Mouse (Mus musculus): ENCODE results near the gene Cdiptos. TPM values are rescaled to one million over a fixed set of nuclear protein-coding genes. Genes with fewer than 3 reads are reported as not detected.

Gene Cdiptos
- 1.2 and 1.6 TPM in 2 replicates for polyA plus RNA-seq (2015; fragmentation: Nextera tagmentation; extraction: Ambion mirVana)

DNA sequence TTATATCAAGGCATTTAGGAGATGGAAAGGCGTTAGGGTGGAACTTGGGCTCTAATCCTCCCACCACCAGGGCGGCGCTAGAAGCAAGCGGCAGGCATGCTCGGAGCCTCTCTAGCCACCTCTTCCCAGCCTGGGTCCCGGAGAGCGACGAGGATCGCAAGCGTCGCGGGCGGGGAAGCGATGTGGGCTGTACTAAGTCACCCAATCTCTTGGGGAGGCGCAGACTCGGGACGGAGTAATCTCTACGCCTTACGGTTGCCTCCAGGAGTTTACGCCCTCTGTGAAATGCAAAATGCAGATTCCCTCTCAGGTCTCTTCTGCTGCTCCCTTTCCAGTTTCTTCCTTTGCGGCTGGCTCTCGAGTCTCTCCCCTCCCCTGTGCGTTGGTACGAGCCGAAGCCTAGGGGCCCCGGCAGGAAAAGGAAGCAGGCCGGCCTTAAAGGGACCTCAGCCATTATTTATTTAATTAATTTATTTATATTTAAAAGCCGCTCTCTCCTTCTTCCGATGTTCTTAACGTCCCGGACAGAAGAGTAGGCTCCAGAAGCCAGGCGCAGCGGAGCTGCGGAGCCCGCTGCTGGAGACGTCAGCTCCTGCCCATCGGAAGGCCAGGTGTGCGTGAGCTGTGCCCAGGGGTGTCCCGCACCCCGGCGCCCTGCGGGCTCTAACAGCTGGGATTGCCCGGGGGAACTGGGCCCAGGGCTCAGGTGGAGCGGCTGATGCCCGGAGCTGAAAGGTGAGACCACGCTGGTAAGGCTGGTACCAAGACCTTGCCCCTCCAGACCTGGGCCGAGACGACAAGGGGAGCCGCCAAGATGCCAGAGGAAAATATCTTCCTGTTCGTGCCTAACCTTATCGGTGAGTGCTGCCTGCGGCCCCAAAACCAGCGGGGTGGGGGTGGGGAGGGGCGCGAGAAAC, at the start of gene Cdiptos:
Gene Cdiptos (minus strand): TSS at position 149 of the 917 bp plus-strand sequence.
- Histone ChIP-seq H3K4me1 (ENCODE audit: control insufficient read depth, insufficient read depth, low read length) (peaks cover 11% of the 10 kb centered on the region), H3K27ac (ENCODE audit: low read length) (peak within 1 kb of the TSS; percentile 97), H3K27me3 (ENCODE audit: control insufficient read depth, insufficient read depth, low read length) (no peaks in the 10 kb centered on the region), H3K4me3 (ENCODE audit: low read length) (peak within 1 kb of the TSS; percentile 100), H3K4me2 (ENCODE audit: low read depth, low read length) (peak within 1 kb of the TSS; percentile 89), H3K9me3 (replicated peaks; ENCODE audit: control insufficient read depth, low read length) (no peaks in the 10 kb centered on the region), H3K36me3 (ENCODE audit: control insufficient read depth, insufficient read depth) (peaks cover 27% of the 10 kb centered on the region), H3K9ac (ENCODE audit: low read length) (peak within 1 kb of the TSS; percentile 100)
- peak; percentile 94 for ATAC-seq (replicated peaks; ENCODE audit: extremely low read depth, insufficient read depth, low FRiP score)
- under 1% methylated on average over 55 of the region's 55 CpGs for WGBS

DNA sequence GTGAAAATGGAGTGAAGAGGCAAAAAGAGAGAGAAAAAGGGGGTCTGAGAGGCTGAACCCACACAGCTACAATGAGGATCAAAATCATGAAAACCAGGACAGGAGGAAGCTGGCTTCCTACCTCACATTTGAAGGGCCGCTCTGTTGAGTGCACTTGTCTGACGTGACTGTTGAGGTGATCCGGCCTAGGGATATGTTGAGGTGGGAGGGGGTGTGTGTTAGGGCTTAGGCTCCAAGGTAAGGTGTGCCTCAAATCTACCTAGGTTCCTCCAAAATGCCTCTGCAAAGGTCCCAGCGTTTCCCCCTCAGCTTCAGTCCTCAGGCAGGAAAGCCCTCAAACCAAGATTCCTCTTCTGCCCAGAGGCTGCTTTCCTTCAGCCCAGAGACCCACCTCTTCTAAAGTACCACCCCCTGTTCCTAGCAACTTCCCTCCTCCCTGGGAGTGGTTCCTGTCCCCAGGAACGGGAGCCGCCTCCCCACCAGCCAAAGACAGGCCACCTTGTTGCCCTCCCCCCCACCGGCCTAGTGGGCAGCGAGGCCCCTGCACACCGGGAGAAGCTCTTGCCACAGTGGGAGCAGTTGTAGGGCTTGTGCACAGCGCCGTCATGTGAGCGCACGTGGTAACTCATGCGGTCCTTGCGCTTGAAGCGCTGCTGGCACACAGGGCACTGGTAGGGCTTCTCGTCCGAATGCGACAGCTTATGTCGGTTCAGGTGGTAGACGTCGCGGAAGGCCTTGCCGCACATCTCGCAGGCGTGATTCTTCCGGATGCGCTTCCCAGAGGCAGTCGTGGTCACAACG, 49.1 kb upstream of the Cdiptos start:
- H3K27ac ChIP-seq (ENCODE audit: low read length), result peak overlapping the region; percentile 100
- no peaks in the 10 kb centered on the region for H3K9me3 ChIP-seq (replicated peaks; ENCODE audit: control insufficient read depth, low read length)
- peaks cover 51% of the 10 kb centered on the region for H3K4me1 ChIP-seq (ENCODE audit: control insufficient read depth, insufficient read depth, low read length)
- no peaks in the 10 kb centered on the region for H3K27me3 ChIP-seq (ENCODE audit: control insufficient read depth, insufficient read depth, low read length)
- WGBS, result under 1% methylated on average over 30 of the region's 30 CpGs
- H3K36me3 ChIP-seq (ENCODE audit: control insufficient read depth, insufficient read depth), result peaks cover 26% of the 10 kb centered on the region
- peak overlapping the region; percentile 94 for H3K4me3 ChIP-seq (ENCODE audit: low read length)
- peak overlapping the region; percentile 99 for H3K9ac ChIP-seq (ENCODE audit: low read length)
- H3K4me2 ChIP-seq (ENCODE audit: low read depth, low read length), result peak overlapping the region; percentile 92
- peak; percentile 18 for ATAC-seq (replicated peaks; ENCODE audit: extremely low read depth, insufficient read depth, low FRiP score)

DNA sequence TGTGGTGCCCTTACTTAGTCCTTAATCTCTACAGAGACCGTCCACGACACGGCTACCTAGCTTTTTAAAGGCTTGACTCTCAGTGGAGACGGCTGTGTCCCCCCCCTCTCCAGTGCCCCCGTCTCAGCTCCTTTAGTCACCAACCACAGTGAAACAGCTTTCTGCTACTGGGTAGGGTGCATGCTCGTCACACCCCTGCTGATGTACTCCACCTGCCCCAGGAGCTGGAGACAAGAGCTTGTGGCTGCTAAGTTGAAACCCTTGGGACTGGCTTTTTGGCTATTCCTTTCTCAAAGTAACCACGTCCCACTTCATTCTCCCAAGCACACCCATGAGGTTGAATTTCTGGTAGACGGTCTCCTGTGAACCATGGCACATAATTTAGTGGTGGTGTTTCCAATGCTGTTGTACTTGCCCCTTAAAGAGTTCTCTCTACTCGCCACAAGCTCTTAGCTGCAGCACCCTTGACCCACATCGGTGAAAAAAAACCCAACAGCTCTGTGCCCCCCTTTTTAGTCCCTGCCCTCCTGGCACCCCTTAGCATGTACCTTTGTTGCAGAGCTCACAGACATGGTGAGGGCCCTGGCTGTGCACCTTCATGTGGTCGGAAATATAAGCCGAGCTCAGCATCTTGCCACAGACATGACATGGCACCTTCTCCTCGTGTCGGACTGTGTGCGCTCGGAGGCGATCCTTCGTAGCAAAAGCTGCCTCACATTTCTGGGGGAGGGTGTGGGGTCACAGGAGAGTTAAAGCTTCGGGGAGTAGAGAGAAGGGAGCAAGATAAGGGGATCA, 48.2 kb upstream of the Cdiptos start:
- Histone ChIP-seq H3K9ac (ENCODE audit: low read length) (peak overlapping the region; percentile 99), H3K27me3 (ENCODE audit: control insufficient read depth, insufficient read depth, low read length) (no peaks in the 10 kb centered on the region), H3K4me1 (ENCODE audit: control insufficient read depth, insufficient read depth, low read length) (peaks cover 51% of the 10 kb centered on the region), H3K27ac (ENCODE audit: low read length) (peak overlapping the region; percentile 100), H3K36me3 (ENCODE audit: control insufficient read depth, insufficient read depth) (peaks cover 22% of the 10 kb centered on the region), H3K4me2 (ENCODE audit: low read depth, low read length) (peak overlapping the region; percentile 92), H3K4me3 (ENCODE audit: low read length) (peak overlapping the region; percentile 94), H3K9me3 (replicated peaks; ENCODE audit: control insufficient read depth, low read length) (no peaks in the 10 kb centered on the region)
- WGBS, result 20% methylated on average over 19 of the region's 19 CpGs
- no peak for ATAC-seq (replicated peaks; ENCODE audit: extremely low read depth, insufficient read depth, low FRiP score)

DNA sequence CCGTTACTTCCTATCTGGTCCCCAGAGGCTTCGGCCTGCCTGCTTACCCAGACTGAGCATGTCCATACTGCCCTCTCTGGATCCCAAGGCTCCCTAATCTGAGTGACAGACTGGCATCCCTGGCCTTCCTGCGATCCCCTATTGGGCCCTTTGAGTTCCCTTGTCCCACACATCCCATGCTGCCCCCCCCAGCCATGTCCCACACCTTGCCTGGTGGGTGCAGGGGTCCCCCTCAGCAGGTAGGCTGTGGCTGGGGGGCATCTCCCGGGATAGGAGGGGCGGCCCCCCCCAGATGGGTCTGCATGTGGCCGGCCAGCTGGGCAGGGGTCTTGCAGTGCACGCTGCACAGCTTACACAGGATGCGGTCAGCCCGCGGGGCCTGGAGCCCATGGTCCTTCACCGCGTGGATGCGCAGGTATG, 47.4 kb upstream of the Cdiptos start:
- 77% methylated on average over 13 of the region's 13 CpGs for WGBS
- ATAC-seq (replicated peaks; ENCODE audit: extremely low read depth, insufficient read depth, low FRiP score), result no peak
- H3K4me3 ChIP-seq (ENCODE audit: low read length), result peak overlapping the region; percentile 94
- no peaks in the 10 kb centered on the region for H3K27me3 ChIP-seq (ENCODE audit: control insufficient read depth, insufficient read depth, low read length)
- peak overlapping the region; percentile 99 for H3K9ac ChIP-seq (ENCODE audit: low read length)
- H3K4me1 ChIP-seq (ENCODE audit: control insufficient read depth, insufficient read depth, low read length), result peaks cover 51% of the 10 kb centered on the region
- H3K9me3 ChIP-seq (replicated peaks; ENCODE audit: control insufficient read depth, low read length), result no peaks in the 10 kb centered on the region
- peaks cover 21% of the 10 kb centered on the region for H3K36me3 ChIP-seq (ENCODE audit: control insufficient read depth, insufficient read depth)
- H3K27ac ChIP-seq (ENCODE audit: low read length), result no peak overlapping the region
- peak overlapping the region; percentile 92 for H3K4me2 ChIP-seq (ENCODE audit: low read depth, low read length)

DNA sequence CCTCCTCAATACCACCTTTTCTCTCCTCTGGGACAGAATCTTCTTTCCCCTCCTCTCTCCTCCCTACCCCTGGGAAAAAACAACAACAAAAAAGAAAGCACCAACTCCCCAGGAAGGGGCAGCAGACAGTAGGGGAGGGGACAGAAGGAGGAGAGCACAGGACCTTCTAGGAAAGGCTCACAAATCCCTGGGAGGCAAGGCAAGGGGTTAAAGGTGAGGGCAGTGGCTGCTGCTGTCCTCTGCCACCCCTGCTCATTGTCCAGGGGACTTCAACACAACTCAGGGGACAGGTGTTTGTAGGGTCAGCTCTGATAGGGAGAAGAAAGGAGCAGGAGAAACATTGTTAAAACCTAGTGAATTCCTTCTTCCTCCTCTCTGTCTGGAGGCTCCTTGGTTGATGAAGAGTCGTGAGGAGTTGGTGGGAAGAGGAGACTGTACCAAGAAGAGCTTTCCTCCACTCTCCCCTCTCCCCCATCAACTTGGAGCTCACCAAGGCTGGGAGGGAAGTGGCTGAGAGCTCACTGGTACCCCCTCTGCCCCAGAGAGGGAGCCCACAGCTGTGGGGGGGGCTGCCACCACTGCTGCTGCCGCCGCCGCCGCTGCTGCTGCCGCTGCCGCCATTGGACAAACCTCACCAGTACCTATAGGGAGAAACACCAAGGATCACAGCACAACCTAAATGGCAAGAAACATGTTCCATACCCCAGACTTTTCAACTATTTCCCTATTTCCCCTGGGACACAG, 46.8 kb upstream of the Cdiptos start:
- Histone ChIP-seq H3K4me2 (ENCODE audit: low read depth, low read length) (peak overlapping the region; percentile 92), H3K4me3 (ENCODE audit: low read length) (no peak overlapping the region; the same call in 1 of the 2 replicates), H3K9me3 (replicated peaks; ENCODE audit: control insufficient read depth, low read length) (no peaks in the 10 kb centered on the region), H3K9ac (ENCODE audit: low read length) (peak overlapping the region; percentile 1; the same call in 1 of the 2 replicates), H3K27ac (ENCODE audit: low read length) (no peak overlapping the region), H3K27me3 (ENCODE audit: control insufficient read depth, insufficient read depth, low read length) (no peaks in the 10 kb centered on the region), H3K4me1 (ENCODE audit: control insufficient read depth, insufficient read depth, low read length) (peaks cover 48% of the 10 kb centered on the region), H3K36me3 (ENCODE audit: control insufficient read depth, insufficient read depth) (peaks cover 21% of the 10 kb centered on the region)
- WGBS, result 79% methylated on average over 7 of the region's 7 CpGs
- no peak for ATAC-seq (replicated peaks; ENCODE audit: extremely low read depth, insufficient read depth, low FRiP score)

DNA sequence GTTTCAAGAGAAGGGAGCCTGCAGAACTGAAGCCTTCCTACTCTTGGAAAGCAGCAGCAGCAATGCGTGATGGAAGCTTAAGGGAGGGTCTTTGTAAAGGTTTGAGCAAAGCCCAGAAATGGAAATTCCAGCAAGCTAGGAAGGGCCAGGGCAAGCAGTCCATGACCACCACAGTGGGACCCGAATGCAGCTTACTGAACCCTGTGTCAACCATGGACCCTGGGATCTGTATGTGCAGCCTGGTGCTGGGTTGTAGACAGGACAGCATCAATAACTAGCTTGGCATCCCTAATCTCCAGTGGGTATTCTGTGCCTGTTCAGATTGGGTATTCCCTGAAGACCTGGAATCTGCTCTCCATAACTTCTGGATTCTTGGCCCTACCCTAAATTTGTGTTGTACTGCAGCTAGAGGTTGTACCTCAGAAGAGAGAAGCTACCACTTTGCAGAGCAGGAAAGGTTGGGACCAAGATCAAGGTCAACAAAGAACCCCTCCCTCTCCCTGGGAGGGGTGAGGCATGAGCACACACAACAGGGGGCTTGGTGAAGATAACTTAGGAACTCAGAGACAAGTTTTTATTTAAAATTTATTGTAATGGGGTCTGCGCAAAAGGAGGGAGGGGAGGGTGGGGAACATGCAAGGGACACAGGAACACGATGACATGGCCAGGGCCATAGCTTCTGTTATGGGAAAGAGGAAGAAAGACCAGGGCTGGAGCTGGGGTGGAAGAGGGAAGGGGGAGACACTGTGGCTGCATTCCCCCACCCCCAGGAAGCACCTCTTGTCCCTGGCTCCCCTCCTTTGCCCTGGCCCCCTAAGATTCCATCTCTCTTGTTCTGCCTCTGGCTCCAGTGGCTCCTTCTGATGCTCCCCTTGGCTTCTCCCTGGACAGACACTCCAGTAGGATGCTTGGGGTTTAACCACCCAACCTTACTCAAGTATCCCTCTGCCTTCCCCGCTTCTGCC, 45.9 kb upstream of the Cdiptos start:
- Histone ChIP-seq H3K36me3 (ENCODE audit: control insufficient read depth, insufficient read depth) (peaks cover 21% of the 10 kb centered on the region), H3K4me1 (ENCODE audit: control insufficient read depth, insufficient read depth, low read length) (peaks cover 50% of the 10 kb centered on the region), H3K4me3 (ENCODE audit: low read length) (peak overlapping the region; percentile 58), H3K27ac (ENCODE audit: low read length) (peak overlapping the region; percentile 57), H3K27me3 (ENCODE audit: control insufficient read depth, insufficient read depth, low read length) (no peaks in the 10 kb centered on the region), H3K9me3 (replicated peaks; ENCODE audit: control insufficient read depth, low read length) (no peaks in the 10 kb centered on the region), H3K9ac (ENCODE audit: low read length) (peak overlapping the region; percentile 79), H3K4me2 (ENCODE audit: low read depth, low read length) (peak overlapping the region; percentile 93)
- no peak for ATAC-seq (replicated peaks; ENCODE audit: extremely low read depth, insufficient read depth, low FRiP score)
- WGBS, result 45% methylated on average over 5 of the region's 5 CpGs

DNA sequence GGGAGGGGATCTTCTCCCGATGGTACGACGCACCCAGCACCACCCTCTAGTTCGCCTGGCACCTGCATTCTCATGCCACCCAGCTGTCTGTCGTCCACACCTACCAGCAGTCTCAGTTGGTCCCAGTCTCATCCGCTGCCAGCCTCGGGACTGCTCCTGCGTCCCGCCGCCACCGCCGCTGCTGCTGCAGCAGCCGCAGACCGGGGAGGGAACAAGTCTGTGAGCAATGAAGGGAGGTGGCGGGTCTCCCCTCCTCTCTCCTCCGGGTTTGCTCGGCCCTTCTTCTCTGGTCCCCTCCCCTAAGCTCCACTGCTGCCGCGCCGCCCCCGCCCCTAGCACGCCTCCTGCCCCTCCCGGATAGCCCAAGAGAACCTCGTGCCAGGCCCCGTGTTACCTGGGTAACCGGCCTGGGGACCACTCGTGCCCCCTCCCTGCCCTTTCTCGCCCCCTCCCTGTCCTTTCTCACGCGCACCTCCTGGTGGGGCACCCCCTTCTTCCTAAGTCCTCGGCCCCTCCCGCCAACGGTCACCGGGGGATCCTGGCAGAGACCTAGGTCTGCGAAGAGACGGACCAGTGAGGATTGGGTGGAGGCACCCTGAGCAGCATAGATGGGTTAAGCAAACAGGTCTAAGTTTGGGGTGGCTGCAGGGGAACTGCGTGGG, 45.1 kb upstream of the Cdiptos start, which contains the start of the genes Gm42742 and Prrt2:
Gene Gm42742 (minus strand): TSS at position 197 of the 662 bp plus-strand sequence.
Gene Prrt2 (minus strand): TSS at position 311 of the 662 bp plus-strand sequence.
- H3K27ac ChIP-seq (ENCODE audit: low read length), result peak within 1 kb of the TSS; percentile 65
- no peaks in the 10 kb centered on the region for H3K9me3 ChIP-seq (replicated peaks; ENCODE audit: control insufficient read depth, low read length)
- H3K4me1 ChIP-seq (ENCODE audit: control insufficient read depth, insufficient read depth, low read length), result peaks cover 51% of the 10 kb centered on the region
- WGBS, result 2% methylated on average over 37 of the region's 37 CpGs
- no peaks in the 10 kb centered on the region for H3K27me3 ChIP-seq (ENCODE audit: control insufficient read depth, insufficient read depth, low read length)
- H3K9ac ChIP-seq (ENCODE audit: low read length), result peak within 1 kb of the TSS; percentile 79
- peaks cover 21% of the 10 kb centered on the region for H3K36me3 ChIP-seq (ENCODE audit: control insufficient read depth, insufficient read depth)
- ATAC-seq (replicated peaks; ENCODE audit: extremely low read depth, insufficient read depth, low FRiP score), result no peak
- peak within 1 kb of the TSS; percentile 58 for H3K4me3 ChIP-seq (ENCODE audit: low read length)
- peak within 1 kb of the TSS; percentile 93 for H3K4me2 ChIP-seq (ENCODE audit: low read depth, low read length)

Measured in heart, embryonic 16.5 days (tissue).